Mouse (Mus musculus): ENCODE results near the gene Sestd1. TPM values are rescaled to one million over a fixed set of nuclear protein-coding genes. Genes with fewer than 3 reads are reported as not detected.

Gene Sestd1
- total and polyA plus RNA-seq, 2 experiments, result 0.80 to 1.6 TPM

DNA sequence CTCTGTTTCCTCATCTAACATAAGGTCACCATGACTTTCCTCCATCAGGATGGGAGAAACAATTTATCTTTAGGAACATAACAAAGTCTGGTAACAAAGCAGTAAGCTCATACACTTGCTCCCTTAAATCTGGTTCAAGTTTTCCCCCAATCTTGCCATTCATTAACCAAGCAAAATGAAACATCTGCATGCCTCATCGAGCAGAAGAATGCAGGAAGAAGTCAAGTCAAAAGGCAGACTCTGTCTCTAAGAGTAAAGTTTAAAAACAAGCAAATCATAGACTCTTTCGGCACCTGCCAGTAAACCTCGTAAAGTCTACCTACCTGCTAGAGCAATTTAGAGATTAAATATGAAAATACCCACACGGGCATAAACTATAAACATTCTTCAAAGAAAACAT, 3.1 kb downstream of the Sestd1 start:
- no peaks in the 10 kb centered on the region for H3K27me3 ChIP-seq (ENCODE audit: control insufficient read depth, insufficient read depth, low read length)
- no peaks in the 10 kb centered on the region for H3K36me3 ChIP-seq (ENCODE audit: control insufficient read depth, insufficient read depth, low read length)
- H3K4me1 ChIP-seq (ENCODE audit: control insufficient read depth, insufficient read depth, low read length), result no peaks in the 10 kb centered on the region
- TF ChIP-seq POLR2A (IDR thresholded peaks at IDR 0.05; ENCODE audit: extremely low read depth, insufficient read depth, low read length) (no peak), CTCF (IDR thresholded peaks at IDR 0.05; ENCODE audit: low read depth, low read length) (no peak)
- 71% methylated on average over 4 of the region's 4 CpGs for WGBS
- DNase-seq (ENCODE audit: extremely low read depth, low read depth, low spot score), result no peak
- H3K4me3 ChIP-seq (ENCODE audit: insufficient read depth, low read depth, low read length), result no peak overlapping the region
- no peak overlapping the region for H3K9ac ChIP-seq (ENCODE audit: low read depth, low read length)
- no peaks in the 10 kb centered on the region for H3K79me2 ChIP-seq (ENCODE audit: control insufficient read depth, insufficient read depth, low read length)
- H3K27ac ChIP-seq (replicated peaks; ENCODE audit: insufficient read depth, low read depth, low read length), result no peak overlapping the region

DNA sequence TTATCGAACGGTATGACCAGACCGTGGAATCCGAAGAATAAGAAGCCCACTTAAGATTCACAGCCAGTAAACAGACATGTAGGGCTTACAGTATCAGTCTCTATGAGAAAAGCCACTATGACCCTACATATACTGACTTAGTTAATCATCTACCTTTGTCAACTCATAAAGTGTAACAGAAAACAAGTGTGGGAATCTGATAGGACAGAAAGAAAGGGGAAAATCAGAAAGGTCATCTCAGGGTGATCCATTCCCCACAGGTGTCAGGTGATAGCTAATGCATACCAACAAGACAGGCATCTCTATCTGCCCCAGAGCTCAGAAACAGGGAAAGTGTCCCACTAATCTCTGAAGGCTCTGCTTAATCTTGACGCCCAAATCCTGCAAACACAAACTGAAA, 4.5 kb downstream of the Sestd1 start:
- H3K4me1 ChIP-seq (ENCODE audit: control insufficient read depth, insufficient read depth, low read length), result no peaks in the 10 kb centered on the region
- no peaks in the 10 kb centered on the region for H3K27me3 ChIP-seq (ENCODE audit: control insufficient read depth, insufficient read depth, low read length)
- no peak overlapping the region for H3K27ac ChIP-seq (replicated peaks; ENCODE audit: insufficient read depth, low read depth, low read length)
- WGBS, result 85% methylated on average over 5 of the region's 5 CpGs
- no peak for DNase-seq (ENCODE audit: extremely low read depth, low read depth, low spot score)
- no peaks in the 10 kb centered on the region for H3K36me3 ChIP-seq (ENCODE audit: control insufficient read depth, insufficient read depth, low read length)
- no peak overlapping the region for H3K4me3 ChIP-seq (ENCODE audit: insufficient read depth, low read depth, low read length)
- TF ChIP-seq CTCF (IDR thresholded peaks at IDR 0.05; ENCODE audit: low read depth, low read length) (no peak), POLR2A (IDR thresholded peaks at IDR 0.05; ENCODE audit: extremely low read depth, insufficient read depth, low read length) (no peak)
- H3K9ac ChIP-seq (ENCODE audit: low read depth, low read length), result no peak overlapping the region
- H3K79me2 ChIP-seq (ENCODE audit: control insufficient read depth, insufficient read depth, low read length), result no peaks in the 10 kb centered on the region

DNA sequence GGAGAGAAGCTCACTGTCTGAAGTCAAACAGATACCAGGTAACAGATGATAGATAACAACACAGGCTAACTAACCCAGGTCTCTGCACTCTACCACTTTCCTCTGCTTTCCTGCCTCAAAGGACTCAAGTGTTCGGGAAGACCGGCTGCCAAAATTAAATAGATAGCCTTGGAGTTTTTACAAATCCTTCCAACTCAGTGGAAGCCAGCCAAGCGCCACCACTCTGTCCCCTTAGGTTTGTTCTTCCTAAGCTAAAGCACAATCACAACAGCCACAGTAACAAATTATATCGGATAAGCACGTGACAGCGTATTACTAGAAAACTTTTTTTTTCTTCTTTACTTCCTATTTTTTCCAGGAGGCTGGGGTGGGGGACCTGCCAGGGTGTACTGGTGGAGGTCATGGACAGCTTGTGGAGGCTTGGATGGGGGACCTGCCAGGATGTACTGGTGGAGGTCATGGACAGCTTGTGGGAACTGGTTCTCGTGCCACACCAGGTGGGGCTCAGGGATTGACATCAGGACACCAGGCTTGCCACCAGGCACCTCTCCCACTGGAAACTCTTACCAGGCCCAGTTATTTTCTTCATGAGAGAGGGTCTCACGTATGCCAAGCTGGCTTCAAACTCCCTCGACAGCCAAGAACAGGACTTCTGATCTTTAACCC, 5.3 kb downstream of the Sestd1 start:
- TF ChIP-seq CTCF (IDR thresholded peaks at IDR 0.05; ENCODE audit: low read depth, low read length), result no peak
- TF ChIP-seq POLR2A (IDR thresholded peaks at IDR 0.05; ENCODE audit: extremely low read depth, insufficient read depth, low read length), result no peak
- H3K27me3 ChIP-seq (ENCODE audit: control insufficient read depth, insufficient read depth, low read length), result no peaks in the 10 kb centered on the region
- H3K79me2 ChIP-seq (ENCODE audit: control insufficient read depth, insufficient read depth, low read length), result no peaks in the 10 kb centered on the region
- no peaks in the 10 kb centered on the region for H3K36me3 ChIP-seq (ENCODE audit: control insufficient read depth, insufficient read depth, low read length)
- H3K4me1 ChIP-seq (ENCODE audit: control insufficient read depth, insufficient read depth, low read length), result no peaks in the 10 kb centered on the region; the same call in 1 of the 2 replicates
- 82% methylated on average over 9 of the region's 9 CpGs for WGBS
- H3K27ac ChIP-seq (replicated peaks; ENCODE audit: insufficient read depth, low read depth, low read length), result no peak overlapping the region
- DNase-seq (ENCODE audit: extremely low read depth, low read depth, low spot score), result no peak
- no peak overlapping the region for H3K4me3 ChIP-seq (ENCODE audit: insufficient read depth, low read depth, low read length)
- H3K9ac ChIP-seq (ENCODE audit: low read depth, low read length), result no peak overlapping the region

DNA sequence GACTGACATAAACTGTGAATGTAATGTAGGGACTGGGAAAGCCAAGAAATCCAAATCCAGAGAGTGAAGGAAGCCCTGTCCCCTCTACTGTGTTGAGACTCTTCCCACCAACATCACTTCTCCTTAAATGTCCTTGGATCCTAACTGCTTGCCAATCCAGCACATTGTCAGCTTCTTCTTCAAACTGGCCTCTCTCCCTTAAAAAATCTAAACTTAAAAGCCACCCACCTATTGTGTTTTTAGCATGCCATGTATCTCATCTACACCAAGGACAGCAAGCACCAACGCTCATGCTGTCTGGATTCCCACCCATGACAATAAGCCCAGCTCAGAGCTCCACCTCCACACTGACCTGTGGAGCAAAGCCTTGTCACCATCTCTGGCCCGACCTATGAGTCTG, 7.4 kb downstream of the Sestd1 start:
- H3K4me1 ChIP-seq (ENCODE audit: control insufficient read depth, insufficient read depth, low read length), result no peaks in the 10 kb centered on the region; the same call in 1 of the 2 replicates
- 87% methylated on average over 2 of the region's 2 CpGs for WGBS
- no peak overlapping the region for H3K27ac ChIP-seq (replicated peaks; ENCODE audit: insufficient read depth, low read depth, low read length)
- H3K4me3 ChIP-seq (ENCODE audit: insufficient read depth, low read depth, low read length), result no peak overlapping the region
- H3K27me3 ChIP-seq (ENCODE audit: control insufficient read depth, insufficient read depth, low read length), result no peaks in the 10 kb centered on the region
- H3K79me2 ChIP-seq (ENCODE audit: control insufficient read depth, insufficient read depth, low read length), result no peaks in the 10 kb centered on the region
- H3K9ac ChIP-seq (ENCODE audit: low read depth, low read length), result no peak overlapping the region
- H3K36me3 ChIP-seq (ENCODE audit: control insufficient read depth, insufficient read depth, low read length), result no peaks in the 10 kb centered on the region
- no peak for DNase-seq (ENCODE audit: extremely low read depth, low read depth, low spot score)
- TF ChIP-seq POLR2A (IDR thresholded peaks at IDR 0.05; ENCODE audit: extremely low read depth, insufficient read depth, low read length), result no peak
- TF ChIP-seq CTCF (IDR thresholded peaks at IDR 0.05; ENCODE audit: low read depth, low read length), result no peak

DNA sequence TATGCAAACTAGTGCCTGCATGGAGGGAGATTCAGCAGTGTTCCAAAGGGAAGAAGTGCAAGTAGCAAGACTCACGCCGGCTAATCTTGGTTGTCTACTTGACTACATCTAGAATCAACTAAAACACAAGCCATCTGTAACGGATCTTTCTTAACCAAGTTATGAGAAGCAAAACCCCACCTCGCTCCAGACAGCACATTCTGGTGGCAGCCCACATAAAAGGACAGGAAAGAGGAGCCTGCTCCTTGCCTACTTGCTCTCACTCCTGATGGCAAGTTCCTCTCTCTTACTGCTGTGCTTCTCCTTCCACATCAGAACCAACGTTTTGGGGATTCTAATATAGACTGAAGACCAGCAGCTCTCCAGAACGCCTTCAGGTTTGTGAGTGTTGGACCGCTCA, 9.6 kb downstream of the Sestd1 start:
- Histone ChIP-seq H3K9ac (ENCODE audit: low read depth, low read length) (no peak overlapping the region), H3K36me3 (ENCODE audit: control insufficient read depth, insufficient read depth, low read length) (no peaks in the 10 kb centered on the region), H3K4me3 (ENCODE audit: insufficient read depth, low read depth, low read length) (no peak overlapping the region), H3K4me1 (ENCODE audit: control insufficient read depth, insufficient read depth, low read length) (no peaks in the 10 kb centered on the region; the same call in 1 of the 2 replicates), H3K79me2 (ENCODE audit: control insufficient read depth, insufficient read depth, low read length) (no peaks in the 10 kb centered on the region), H3K27ac (replicated peaks; ENCODE audit: insufficient read depth, low read depth, low read length) (no peak overlapping the region), H3K27me3 (ENCODE audit: control insufficient read depth, insufficient read depth, low read length) (no peaks in the 10 kb centered on the region)
- no peak for TF ChIP-seq POLR2A (IDR thresholded peaks at IDR 0.05; ENCODE audit: extremely low read depth, insufficient read depth, low read length)
- TF ChIP-seq CTCF (IDR thresholded peaks at IDR 0.05; ENCODE audit: low read depth, low read length), result no peak
- 79% methylated on average over 7 of the region's 7 CpGs for WGBS
- no peak for DNase-seq (ENCODE audit: extremely low read depth, low read depth, low spot score)

DNA sequence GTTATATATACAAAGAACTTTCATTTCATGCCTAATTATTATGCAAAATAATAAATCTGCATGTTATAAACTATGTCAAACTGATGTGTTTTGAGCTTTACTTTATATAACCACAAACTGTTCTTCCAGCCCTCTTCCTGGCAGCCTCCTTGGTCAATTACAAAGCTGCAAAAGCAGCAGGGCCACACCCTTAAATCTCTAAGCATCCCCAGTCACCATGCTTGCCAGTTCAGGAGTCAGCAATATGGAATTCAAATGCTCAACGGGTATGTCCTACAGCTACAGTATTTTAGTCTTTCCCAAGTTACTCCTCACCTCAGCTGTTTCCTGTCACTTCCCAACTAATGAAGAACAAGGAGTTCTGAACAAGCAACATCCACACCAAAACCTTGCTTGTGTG, 10.3 kb downstream of the Sestd1 start:
- no peak overlapping the region for H3K27ac ChIP-seq (replicated peaks; ENCODE audit: insufficient read depth, low read depth, low read length)
- DNase-seq (ENCODE audit: extremely low read depth, low read depth, low spot score), result no peak
- no peaks in the 10 kb centered on the region for H3K79me2 ChIP-seq (ENCODE audit: control insufficient read depth, insufficient read depth, low read length)
- no peaks in the 10 kb centered on the region for H3K27me3 ChIP-seq (ENCODE audit: control insufficient read depth, insufficient read depth, low read length)
- no peak overlapping the region for H3K9ac ChIP-seq (ENCODE audit: low read depth, low read length)
- WGBS, result 71% methylated on average over 1 of the region's 1 CpGs
- no peak for TF ChIP-seq CTCF (IDR thresholded peaks at IDR 0.05; ENCODE audit: low read depth, low read length)
- no peak for TF ChIP-seq POLR2A (IDR thresholded peaks at IDR 0.05; ENCODE audit: extremely low read depth, insufficient read depth, low read length)
- no peaks in the 10 kb centered on the region; the same call in 1 of the 2 replicates for H3K4me1 ChIP-seq (ENCODE audit: control insufficient read depth, insufficient read depth, low read length)
- no peak overlapping the region for H3K4me3 ChIP-seq (ENCODE audit: insufficient read depth, low read depth, low read length)
- no peaks in the 10 kb centered on the region for H3K36me3 ChIP-seq (ENCODE audit: control insufficient read depth, insufficient read depth, low read length)

Measured in liver, adult 2 months (tissue).